Mouse (Mus musculus): ENCODE results near the gene Osgin1. TPM values are rescaled to one million over a fixed set of nuclear protein-coding genes. Genes with fewer than 3 reads are reported as not detected.

Gene Osgin1
- polyA plus RNA-seq, 1 experiment = 2.2 TPM

DNA sequence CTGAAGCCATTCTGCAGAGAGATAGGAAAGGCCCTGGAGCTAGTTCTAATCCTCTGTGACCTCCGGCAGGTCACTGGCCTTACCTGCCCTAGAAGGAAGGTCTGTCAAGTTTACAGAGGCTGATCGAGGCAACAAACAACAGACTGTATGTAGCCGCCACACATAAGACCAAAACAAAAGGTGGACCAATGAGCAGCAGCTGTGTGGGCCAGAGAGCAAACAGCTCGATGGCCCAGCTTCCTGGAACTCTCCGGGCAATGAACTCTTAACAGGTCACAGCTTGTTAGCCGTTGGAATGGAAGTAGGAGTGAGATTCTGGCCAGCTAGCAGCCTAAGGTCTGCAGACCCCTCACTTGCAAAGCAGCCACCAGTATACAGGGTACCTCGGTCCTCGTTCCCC is 3.7 kb upstream of the Osgin1 start:
- Histone ChIP-seq H3K27ac (replicated peaks; ENCODE audit: low read depth, low read length) (no peak overlapping the region), H3K4me1 (ENCODE audit: control insufficient read depth, insufficient read depth, insufficient read length, low read length) (peaks cover 39% of the 10 kb centered on the region), H3K4me3 (ENCODE audit: insufficient read depth, low read depth, low read length) (no peak overlapping the region)

DNA sequence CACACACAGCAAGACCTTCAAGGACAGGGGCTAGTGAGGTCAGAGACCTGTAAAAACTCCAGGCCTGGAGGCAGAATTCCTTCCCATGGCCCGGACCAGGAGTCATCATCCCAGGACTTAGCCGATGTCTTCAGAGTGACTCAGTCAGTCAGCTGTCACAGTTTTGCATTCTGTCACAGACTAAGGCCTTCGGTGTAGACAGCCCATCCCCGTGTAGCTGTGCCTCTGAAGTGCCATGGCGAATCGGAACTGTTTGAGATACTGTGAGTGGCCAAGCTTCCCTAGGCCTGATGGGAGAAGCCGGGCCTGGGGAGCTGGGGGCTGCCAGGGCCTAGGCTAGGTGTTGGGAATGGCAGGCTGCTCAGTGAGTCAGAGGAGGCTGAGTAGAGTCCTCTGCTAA is 3.2 kb upstream of the Osgin1 start:
- H3K27ac ChIP-seq (replicated peaks; ENCODE audit: low read depth, low read length) = no peak overlapping the region
- peaks cover 40% of the 10 kb centered on the region for H3K4me1 ChIP-seq (ENCODE audit: control insufficient read depth, insufficient read depth, insufficient read length, low read length)
- no peak overlapping the region for H3K4me3 ChIP-seq (ENCODE audit: insufficient read depth, low read depth, low read length)

DNA sequence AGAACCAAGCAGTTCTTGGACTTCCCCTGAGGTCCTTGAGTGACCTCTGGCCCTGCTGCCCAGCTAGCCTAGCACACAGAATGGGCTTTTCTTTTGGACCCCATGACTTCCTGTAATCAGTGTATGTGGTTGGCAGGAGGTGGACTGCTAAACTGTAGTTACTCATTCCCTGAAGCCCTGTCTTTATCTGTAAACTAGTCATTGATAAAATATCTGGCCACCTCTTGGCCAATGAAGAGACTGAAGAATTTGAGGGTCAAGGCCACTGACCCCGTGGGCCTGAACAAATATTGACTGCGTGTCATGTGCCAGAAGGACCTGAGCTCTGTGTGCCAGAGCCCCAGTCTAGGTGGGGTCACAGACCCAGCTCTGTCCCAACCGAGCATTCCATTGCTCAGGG is 1.6 kb upstream of the Osgin1 start:
- Histone ChIP-seq H3K4me1 (ENCODE audit: control insufficient read depth, insufficient read depth, insufficient read length, low read length) (peaks cover 39% of the 10 kb centered on the region), H3K27ac (replicated peaks; ENCODE audit: low read depth, low read length) (no peak overlapping the region), H3K4me3 (ENCODE audit: insufficient read depth, low read depth, low read length) (no peak overlapping the region)

DNA sequence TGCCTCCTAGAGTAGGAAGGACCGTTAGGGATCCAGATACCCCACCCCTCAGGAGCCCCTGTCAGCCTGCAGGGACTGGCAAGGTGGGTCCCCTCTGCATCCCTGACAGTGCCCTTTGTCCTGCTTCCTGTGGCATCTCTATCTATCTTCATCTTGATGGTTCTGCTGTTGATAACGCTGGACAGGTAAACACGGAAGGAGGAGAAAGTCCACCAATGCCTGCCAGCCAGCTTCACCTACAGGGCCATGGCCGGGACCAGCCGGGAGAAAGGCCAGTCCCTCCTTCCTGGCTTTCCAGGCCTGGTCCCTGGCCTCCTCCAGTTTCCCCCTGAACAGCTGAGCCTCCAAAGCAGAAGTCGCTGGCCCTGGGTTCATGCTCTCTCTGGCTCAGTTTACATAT is 645 bp downstream of the Osgin1 start:
- Histone ChIP-seq H3K4me3 (ENCODE audit: insufficient read depth, low read depth, low read length) (no peak overlapping the region), H3K27ac (replicated peaks; ENCODE audit: low read depth, low read length) (no peak overlapping the region), H3K4me1 (ENCODE audit: control insufficient read depth, insufficient read depth, insufficient read length, low read length) (peaks cover 31% of the 10 kb centered on the region)

DNA sequence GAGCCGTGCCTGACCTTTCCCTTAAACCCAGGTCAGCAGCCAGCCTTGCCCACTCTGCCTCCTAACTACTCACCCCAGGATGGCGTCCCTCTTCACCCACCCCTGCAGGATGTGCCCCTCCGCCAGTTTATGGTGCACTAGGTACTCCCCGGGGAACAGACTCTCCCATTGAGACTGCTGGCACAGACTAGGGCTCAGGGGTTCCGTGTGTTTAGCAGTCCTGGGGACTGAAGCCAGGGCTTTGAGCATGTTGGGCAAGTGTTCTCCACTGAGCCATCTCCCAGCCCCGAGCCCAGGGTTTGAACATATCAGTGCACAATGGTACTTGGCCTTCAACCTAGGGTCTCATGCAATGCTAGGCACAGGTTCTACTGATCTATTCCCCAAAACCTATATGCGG is 1.6 kb downstream of the Osgin1 start:
- Histone ChIP-seq H3K27ac (replicated peaks; ENCODE audit: low read depth, low read length) (no peak overlapping the region), H3K4me1 (ENCODE audit: control insufficient read depth, insufficient read depth, insufficient read length, low read length) (peaks cover 32% of the 10 kb centered on the region), H3K4me3 (ENCODE audit: insufficient read depth, low read depth, low read length) (no peak overlapping the region)

DNA sequence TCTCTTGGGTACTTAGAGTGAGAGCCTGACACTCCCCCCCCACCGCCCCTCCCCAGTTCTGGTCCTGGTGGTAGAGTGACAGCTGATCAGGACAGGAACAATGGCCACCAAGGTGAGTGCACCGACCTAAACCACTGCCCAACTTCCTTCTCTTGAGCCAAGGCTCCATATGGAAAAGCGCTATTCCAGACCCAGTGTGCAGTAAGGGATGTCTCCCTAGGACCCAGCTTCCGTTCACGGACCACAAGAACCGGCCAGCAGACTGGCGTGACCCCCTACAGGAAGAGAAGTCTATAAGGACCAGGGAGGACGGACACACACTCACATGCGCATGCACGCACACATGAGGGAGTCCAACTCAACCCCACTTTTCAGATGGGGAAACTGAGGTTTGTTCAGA is 2.4 kb downstream of the Osgin1 start:
- Histone ChIP-seq H3K4me3 (ENCODE audit: insufficient read depth, low read depth, low read length) (peak overlapping the region; percentile 27), H3K27ac (replicated peaks; ENCODE audit: low read depth, low read length) (peak overlapping the region; percentile 65), H3K4me1 (ENCODE audit: control insufficient read depth, insufficient read depth, insufficient read length, low read length) (peaks cover 32% of the 10 kb centered on the region)

DNA sequence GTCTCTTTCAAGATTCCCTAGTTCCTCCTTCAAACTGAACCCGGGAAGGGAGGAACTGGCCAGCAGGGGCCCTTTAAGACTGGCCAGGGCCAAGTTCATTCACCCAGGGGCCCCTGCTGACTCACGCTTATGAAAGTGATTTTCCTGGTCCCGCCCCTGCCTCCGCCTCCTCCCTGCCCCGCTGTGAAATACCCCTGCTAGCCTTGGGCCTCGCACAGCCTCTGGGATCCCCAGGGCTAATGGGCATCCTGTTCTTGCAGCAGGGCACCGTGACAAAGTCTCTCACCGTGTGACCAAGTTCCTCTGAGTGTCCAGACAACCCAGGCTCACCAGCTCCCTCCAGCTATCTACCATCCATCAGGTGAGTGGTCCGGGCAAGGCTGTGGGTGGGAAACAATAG is 3.0 kb downstream of the Osgin1 start:
- Histone ChIP-seq H3K4me1 (ENCODE audit: control insufficient read depth, insufficient read depth, insufficient read length, low read length) (peaks cover 32% of the 10 kb centered on the region), H3K4me3 (ENCODE audit: insufficient read depth, low read depth, low read length) (peak overlapping the region; percentile 61), H3K27ac (replicated peaks; ENCODE audit: low read depth, low read length) (peak overlapping the region; percentile 65)

DNA sequence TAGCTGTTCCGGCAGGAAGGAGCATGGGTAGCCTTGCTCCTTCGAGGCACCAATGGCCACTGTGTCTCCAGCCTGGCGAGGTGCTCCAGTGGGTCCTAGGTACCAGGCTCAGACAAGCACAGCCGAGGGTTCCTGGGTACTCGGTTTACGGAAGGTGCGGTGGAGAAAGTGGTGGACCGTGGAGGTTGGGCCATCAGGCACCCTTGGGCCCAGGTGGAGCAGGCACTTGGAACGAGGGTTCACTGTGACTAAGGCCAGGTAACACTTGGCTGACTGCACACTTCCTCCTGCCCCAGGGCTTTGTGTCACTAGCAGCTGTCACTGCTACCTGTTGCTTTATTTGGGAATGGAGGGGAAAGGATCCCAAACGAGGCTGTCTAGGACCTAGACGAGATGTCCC is 3.6 kb downstream of the Osgin1 start:
- Histone ChIP-seq H3K27ac (replicated peaks; ENCODE audit: low read depth, low read length) (peak overlapping the region; percentile 60), H3K4me3 (ENCODE audit: insufficient read depth, low read depth, low read length) (peak overlapping the region; percentile 61), H3K4me1 (ENCODE audit: control insufficient read depth, insufficient read depth, insufficient read length, low read length) (peaks cover 32% of the 10 kb centered on the region)

DNA sequence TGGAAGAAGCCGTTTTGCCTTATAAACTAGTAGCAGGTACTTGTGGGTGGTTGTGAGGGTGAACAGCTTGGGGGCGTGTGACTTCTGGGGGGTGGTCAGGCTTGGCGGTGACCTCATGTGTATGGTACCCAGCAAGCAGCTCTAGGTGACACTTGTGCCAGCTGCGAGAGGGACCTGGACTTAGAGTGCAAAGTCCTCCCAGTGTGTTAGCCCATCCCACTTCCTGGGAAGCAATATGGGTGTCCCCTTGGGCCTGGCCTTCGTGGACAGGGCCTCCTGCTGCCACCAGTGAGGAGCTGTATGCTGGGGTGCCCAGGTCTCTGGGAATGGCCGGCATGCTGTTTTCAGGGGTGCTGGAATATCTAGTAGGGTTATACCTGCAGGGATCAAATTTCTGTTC is 5.0 kb downstream of the Osgin1 start:
- Histone ChIP-seq H3K4me3 (ENCODE audit: insufficient read depth, low read depth, low read length) (no peak overlapping the region), H3K27ac (replicated peaks; ENCODE audit: low read depth, low read length) (no peak overlapping the region)

DNA sequence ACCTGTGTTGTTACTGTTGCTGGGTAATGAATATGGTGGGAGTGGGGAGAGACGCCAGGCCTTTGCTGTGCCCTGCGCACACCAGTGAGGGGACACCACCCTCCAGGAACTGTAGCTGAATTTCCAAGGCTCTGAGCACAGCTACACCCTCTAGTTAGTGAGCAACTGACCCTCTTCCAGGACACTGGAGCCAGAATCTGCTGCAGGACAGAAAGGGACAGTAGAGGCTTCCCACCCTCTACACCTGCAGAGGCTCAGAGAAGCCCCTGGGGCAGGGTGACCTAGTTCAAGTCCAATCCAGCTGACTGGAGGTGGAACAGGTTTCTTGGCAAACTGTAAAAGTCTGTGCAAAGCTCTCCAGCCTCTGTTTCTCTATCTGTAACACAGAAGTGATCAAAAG is 5.5 kb downstream of the Osgin1 start:
- Histone ChIP-seq H3K4me3 (ENCODE audit: insufficient read depth, low read depth, low read length) (no peak overlapping the region), H3K27ac (replicated peaks; ENCODE audit: low read depth, low read length) (no peak overlapping the region)

More for the DNA sequence above, 5.0 kb downstream of the Osgin1 start:
- peaks cover 32% of the 10 kb centered on the region for H3K4me1 ChIP-seq (ENCODE audit: control insufficient read depth, insufficient read depth, insufficient read length, low read length)

DNA sequence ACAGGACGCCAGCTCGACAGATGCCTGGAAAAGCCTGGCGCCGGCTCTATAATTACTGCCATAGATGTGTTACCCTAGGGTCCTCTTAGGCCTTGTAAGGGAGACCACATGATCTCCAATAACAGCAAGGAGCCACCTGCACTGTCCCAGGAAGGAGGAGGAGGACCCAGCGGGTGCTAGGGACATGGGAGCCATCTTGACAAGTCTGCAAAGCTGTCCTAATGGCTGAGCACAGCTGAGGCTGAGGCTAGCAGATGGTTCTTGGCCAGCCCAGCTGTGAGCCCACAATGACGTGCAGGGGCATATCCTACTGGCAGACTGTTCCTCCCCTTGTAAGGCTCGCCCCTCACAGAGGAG is 5.9 kb downstream of the Osgin1 start:
- no peak overlapping the region for H3K4me3 ChIP-seq (ENCODE audit: insufficient read depth, low read depth, low read length)
- peaks cover 32% of the 10 kb centered on the region for H3K4me1 ChIP-seq (ENCODE audit: control insufficient read depth, insufficient read depth, insufficient read length, low read length)
- H3K27ac ChIP-seq (replicated peaks; ENCODE audit: low read depth, low read length) = peak overlapping the region; percentile 11; the same call in 1 of the 2 replicates

More for the DNA sequence above, 5.5 kb downstream of the Osgin1 start:
- H3K4me1 ChIP-seq (ENCODE audit: control insufficient read depth, insufficient read depth, insufficient read length, low read length) = peaks cover 32% of the 10 kb centered on the region

DNA sequence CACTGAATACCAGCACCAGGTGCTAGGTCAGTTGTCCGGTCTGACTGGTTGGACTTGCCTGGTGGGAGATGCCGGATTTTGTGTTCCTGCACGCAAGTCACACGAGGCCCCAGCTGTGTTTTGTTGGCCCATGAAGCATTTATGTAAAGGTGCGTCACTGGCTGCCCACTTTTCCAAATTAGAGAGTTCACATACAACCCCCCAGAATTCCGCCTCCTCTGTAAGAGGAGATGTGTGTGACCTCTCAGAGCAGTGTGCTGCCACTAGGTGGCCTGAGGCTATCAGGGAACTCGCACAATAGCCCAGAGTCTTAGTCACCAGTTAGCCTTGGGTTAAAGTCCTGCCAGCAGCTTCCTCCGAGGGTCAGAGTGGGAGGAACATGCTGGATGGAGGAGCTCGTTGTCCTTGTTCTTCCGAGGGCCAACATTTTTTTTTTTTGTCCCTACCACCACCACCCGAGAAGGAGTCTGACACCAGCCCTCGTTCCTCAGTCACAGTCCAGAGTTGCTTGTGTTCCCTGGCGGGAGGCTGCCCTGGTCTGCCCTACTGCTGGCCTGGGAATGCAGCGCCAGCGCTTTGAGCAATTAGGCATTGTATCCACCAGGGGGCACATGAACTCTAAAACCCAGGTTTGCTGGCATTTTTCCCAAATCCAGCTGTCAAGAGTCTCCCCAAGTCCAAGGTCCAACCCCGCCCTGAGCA is 6.5 kb downstream of the Osgin1 start:
- H3K4me3 ChIP-seq (ENCODE audit: insufficient read depth, low read depth, low read length) = peak overlapping the region; percentile 25; the same call in 1 of the 2 replicates

DNA sequence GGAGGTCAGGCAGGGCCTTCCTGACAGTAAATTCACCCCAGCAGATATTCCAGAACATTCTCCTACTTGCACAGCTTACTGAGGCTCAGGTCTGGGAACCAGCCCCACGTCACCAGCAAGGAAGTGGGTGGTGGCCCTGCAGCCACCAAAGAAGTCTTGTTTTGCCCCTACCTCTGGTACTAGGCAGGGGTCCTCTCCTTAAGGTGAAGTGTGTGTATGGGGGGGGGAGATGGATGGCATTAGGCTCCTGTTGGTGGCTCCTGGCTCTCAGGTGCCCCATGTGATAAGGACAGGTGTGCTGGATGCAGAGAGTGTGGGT is 7.0 kb downstream of the Osgin1 start:
- H3K4me3 ChIP-seq (ENCODE audit: insufficient read depth, low read depth, low read length) = no peak overlapping the region
- H3K27ac ChIP-seq (replicated peaks; ENCODE audit: low read depth, low read length) = 0 out of 2 replicates have a peak overlapping the region, but pooled peaks have one; percentile 6
- H3K4me1 ChIP-seq (ENCODE audit: control insufficient read depth, insufficient read depth, insufficient read length, low read length) = peaks cover 26% of the 10 kb centered on the region

More for the DNA sequence above, 6.5 kb downstream of the Osgin1 start:
- Histone ChIP-seq H3K27ac (replicated peaks; ENCODE audit: low read depth, low read length) (peak overlapping the region; percentile 11), H3K4me1 (ENCODE audit: control insufficient read depth, insufficient read depth, insufficient read length, low read length) (peaks cover 28% of the 10 kb centered on the region)

DNA sequence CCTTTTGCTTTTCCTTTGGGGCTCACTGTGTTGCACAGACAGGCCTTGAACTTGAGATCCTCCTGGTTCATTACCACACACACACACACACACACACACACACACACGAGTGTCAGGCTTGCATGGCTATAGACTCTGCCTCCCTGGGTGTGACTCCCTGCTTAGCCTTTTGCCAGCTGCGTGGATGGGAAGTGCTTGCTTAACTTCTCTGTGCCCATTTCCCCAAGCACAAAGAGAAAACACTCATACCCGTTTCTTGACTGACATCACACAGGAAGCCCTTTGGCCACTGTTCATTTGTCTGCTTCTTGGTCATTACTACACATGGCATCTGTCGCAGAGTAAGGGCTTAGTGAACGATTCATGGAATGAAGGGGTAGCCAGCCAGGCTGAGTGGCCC is 8.1 kb downstream of the Osgin1 start:
- Histone ChIP-seq H3K27ac (replicated peaks; ENCODE audit: low read depth, low read length) (no peak overlapping the region), H3K4me3 (ENCODE audit: insufficient read depth, low read depth, low read length) (no peak overlapping the region), H3K4me1 (ENCODE audit: control insufficient read depth, insufficient read depth, insufficient read length, low read length) (peaks cover 19% of the 10 kb centered on the region)

DNA sequence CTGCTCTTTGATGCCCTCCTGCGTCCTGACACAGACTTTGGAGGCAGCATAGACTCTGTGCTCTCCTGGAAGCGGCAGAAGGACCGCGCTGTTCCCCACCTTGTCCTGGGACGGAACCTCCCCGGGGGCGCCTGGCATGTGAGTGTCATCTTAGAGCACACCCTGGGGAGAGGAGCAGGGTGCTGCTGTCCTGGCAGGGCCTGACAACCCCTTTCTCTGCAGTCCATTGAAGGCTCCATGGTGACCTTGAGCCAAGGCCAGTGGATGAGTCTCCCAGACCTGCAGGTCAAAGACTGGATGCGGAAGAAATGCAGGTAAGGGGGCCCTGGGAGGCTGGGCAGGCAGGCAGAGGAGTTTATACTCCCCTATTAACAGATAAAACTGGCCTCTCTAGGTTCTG is 9.0 kb downstream of the Osgin1 start:
- Histone ChIP-seq H3K4me3 (ENCODE audit: insufficient read depth, low read depth, low read length) (no peak overlapping the region), H3K27ac (replicated peaks; ENCODE audit: low read depth, low read length) (no peak overlapping the region), H3K4me1 (ENCODE audit: control insufficient read depth, insufficient read depth, insufficient read length, low read length) (peaks cover 10% of the 10 kb centered on the region)

DNA sequence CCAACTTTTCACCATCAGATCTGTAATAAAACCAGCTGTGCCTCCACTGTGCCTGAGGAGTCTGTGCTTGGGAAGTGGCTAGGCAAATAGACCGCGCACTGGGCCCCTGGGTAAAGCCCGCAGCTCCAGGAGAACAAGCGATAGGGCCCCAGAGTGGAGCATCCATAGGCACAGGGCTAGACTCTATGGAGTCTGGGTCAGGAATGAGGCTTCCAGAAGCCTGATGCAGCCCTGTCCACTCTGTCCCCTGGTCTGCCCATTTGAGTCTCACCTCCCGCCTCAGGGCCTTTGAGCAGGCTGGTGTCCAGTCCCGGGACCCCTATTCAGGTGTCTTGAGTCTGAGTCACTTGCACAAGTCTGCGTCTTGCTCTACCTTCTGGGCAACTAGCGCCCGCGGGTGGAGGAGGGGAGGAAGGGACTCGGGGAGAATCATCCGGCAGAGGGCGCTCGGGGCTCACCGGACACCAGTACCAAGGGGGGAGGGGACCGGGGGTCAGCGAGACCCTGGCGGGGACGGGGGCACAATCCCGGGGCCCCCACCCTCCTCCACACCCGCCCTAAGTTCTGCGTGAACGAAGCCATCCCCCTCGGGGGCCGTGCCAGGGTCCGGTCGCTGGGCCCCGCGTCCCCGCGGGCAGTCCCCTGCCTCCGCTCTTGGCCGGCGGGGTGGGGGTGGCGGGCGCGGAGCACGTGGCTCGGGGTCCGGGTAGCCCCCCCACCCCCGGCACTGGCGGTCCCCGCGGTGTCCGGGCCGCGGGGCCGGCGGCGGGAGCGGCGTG is 12.5 kb downstream of the Osgin1 start, which contains the start of gene Necab2:
TSS of gene Necab2 (plus strand) at position 509 of the 779 bp plus-strand sequence.
- Histone ChIP-seq H3K4me3 (ENCODE audit: insufficient read depth, low read depth, low read length) (no peak within 1 kb of the TSS), H3K27ac (replicated peaks; ENCODE audit: low read depth, low read length) (no peak within 1 kb of the TSS), H3K4me1 (ENCODE audit: control insufficient read depth, insufficient read depth, insufficient read length, low read length) (no peaks in the 10 kb centered on the region)
